Mouse (Mus musculus) intestine, postnatal 0 days (tissue): Measurements from ENCODE around the gene Adcy2. TPM values are rescaled to one million over a fixed set of nuclear protein-coding genes. Genes with fewer than 3 reads are reported as not detected.

Experiments
- ATAC-seq: fragments of 200-750 bp; cut with Nextera tagmentation; 2 replicates; pipeline ENCODE4 v1.8.0; 2017; ENCODE audit warnings: mild to moderate bottlenecking, moderate TSS enrichment, moderate library complexity
- H3K27ac ChIP-seq: fragments of 300-500 bp; sonication (generic); 2 replicates; pipeline ENCODE4 v1.5.1; 2014; ENCODE audit warnings: mild to moderate bottlenecking, low read depth, low read length, moderate library complexity
- H3K27me3 ChIP-seq: fragments of 300-500 bp; sonication (generic); replicated peaks from 2 replicates; pipeline ENCODE4 v1.6.1; 2014; ENCODE audit warnings: low read length, mixed read lengths; ENCODE audit not compliant: control insufficient read depth, insufficient read depth
- H3K36me3 ChIP-seq: fragments of 300-500 bp; sonication (generic); 2 replicates; pipeline ENCODE4 v1.6.1; 2014; ENCODE audit warnings: mild to moderate bottlenecking, moderate library complexity; ENCODE audit not compliant: control insufficient read depth, insufficient read depth
- H3K4me1 ChIP-seq: fragments of 300-500 bp; sonication (generic); replicated peaks from 2 replicates; pipeline ENCODE4 v1.6.1; 2014; ENCODE audit warnings: antibody characterized with exemption, low read length, mixed read lengths; ENCODE audit not compliant: control insufficient read depth, insufficient read depth
- H3K4me2 ChIP-seq: fragments of 300-500 bp; sonication (generic); replicated peaks from 2 replicates; pipeline ENCODE4 v1.6.1; 2014; ENCODE audit warnings: low read depth, mild to moderate bottlenecking, moderate library complexity
- H3K4me3 ChIP-seq: fragments of 300-500 bp; sonication (generic); 2 replicates; pipeline ENCODE4 v1.5.1; 2014; ENCODE audit warnings: low read depth, low read length
- H3K9ac ChIP-seq: fragments of 300-500 bp; sonication (generic); 2 replicates; pipeline ENCODE4 v1.6.1; 2014; ENCODE audit warnings: mild to moderate bottlenecking, low read depth, low read length
- H3K9me3 ChIP-seq: fragments of 300-500 bp; sonication (generic); 2 replicates; pipeline ENCODE4 v1.6.1; 2016; ENCODE audit warnings: mixed run types; ENCODE audit not compliant: control insufficient read depth
- CTCF ChIP-seq: sonication (generic); IDR thresholded peaks from 2 replicates; pipeline ENCODE4 v1.5.1; 2016; ENCODE audit warnings: low read depth, mild to moderate bottlenecking, control low read depth, antibody characterized with exemption, moderate library complexity
- WGBS: fragments of 180-500 bp; shearing (Covaris S2); extraction: QIAGEN DNeasy Blood & Tissue Kit; methylation state at CpG from one replicate; pipeline ENCODE4 v1.1.7; 2014; 5-methylcytosine and 5-hydroxymethylcytosine counted together
- polyA plus RNA-seq: library from polyadenylated mRNA; unstranded; fragments of >200 nt; fragmentation: Nextera tagmentation; extraction: Ambion mirVana; gene quantifications from 2 replicates; pipeline ENCODE4 v1.2.1, GENCODE M21; 2015

Adcy2 gene
- polyA plus RNA-seq, 1 experiment from 2014 or later, result 1.2 TPM

GRCm38 (mm10) chr13:68839517-68839916, 159.8 kb downstream of the Adcy2 start:
- 42% methylated on average over 2 of the region's 2 CpGs for WGBS

GRCm38 (mm10) chr13:68836183-68836582, 163.2 kb downstream of the Adcy2 start:
- H3K4me1 ChIP-seq, result no peaks in the 10 kb centered on the region
- no peak for ATAC-seq
- no peaks in the 10 kb centered on the region for H3K9me3 ChIP-seq
- no peaks in the 10 kb centered on the region for H3K36me3 ChIP-seq
- no peak for TF ChIP-seq CTCF
- H3K9ac ChIP-seq, result no peak overlapping the region
- no peaks in the 10 kb centered on the region for H3K27me3 ChIP-seq
- no peak overlapping the region for H3K27ac ChIP-seq
- no peak overlapping the region for H3K4me3 ChIP-seq
- no peak overlapping the region for H3K4me2 ChIP-seq

More at GRCm38 (mm10) chr13:68839517-68839916, 159.8 kb downstream of the Adcy2 start:
- Histone ChIP-seq H3K4me1 (no peaks in the 10 kb centered on the region), H3K27me3 (no peaks in the 10 kb centered on the region), H3K4me3 (no peak overlapping the region), H3K36me3 (no peaks in the 10 kb centered on the region), H3K4me2 (no peak overlapping the region), H3K9ac (no peak overlapping the region), H3K9me3 (no peaks in the 10 kb centered on the region), H3K27ac (no peak overlapping the region)
- no peak for ATAC-seq
- no peak for TF ChIP-seq CTCF

DNA sequence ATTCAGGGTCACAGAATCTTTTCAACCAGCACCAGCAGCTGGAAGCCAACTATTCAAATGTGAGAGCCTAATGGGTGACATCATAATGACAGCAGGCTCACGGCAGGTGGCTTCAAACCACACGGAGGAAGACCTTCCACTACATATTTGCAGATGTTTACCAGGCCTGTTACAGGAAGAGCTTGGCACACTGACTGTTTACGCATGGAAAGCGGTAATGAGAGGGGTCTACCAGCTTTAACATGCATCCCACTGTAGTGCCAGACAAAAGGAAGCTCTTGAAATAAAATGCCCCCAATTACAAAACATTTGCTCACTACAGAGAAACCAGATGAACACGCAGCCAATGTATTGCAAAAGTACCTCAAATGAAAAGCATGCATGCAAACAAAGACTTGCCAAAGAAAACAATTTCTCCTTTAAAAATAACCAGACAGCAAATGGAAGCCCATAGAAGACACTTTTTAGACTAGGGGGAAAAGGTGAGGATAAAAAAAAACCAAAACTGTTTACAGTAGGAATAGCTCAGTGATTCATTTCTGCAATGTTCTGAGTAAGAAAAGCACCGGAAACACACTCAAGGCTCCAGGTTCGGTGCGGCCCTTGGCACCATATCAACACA, 163.8 kb downstream of the Adcy2 start:
- H3K9ac ChIP-seq, result no peak overlapping the region
- 65% methylated on average over 8 of the region's 8 CpGs for WGBS
- H3K4me1 ChIP-seq, result no peaks in the 10 kb centered on the region
- H3K4me2 ChIP-seq, result no peak overlapping the region
- no peak overlapping the region for H3K27ac ChIP-seq
- H3K4me3 ChIP-seq, result no peak overlapping the region
- no peak for ATAC-seq
- TF ChIP-seq CTCF, result no peak
- no peaks in the 10 kb centered on the region for H3K36me3 ChIP-seq
- H3K27me3 ChIP-seq, result no peaks in the 10 kb centered on the region
- H3K9me3 ChIP-seq, result no peaks in the 10 kb centered on the region

DNA sequence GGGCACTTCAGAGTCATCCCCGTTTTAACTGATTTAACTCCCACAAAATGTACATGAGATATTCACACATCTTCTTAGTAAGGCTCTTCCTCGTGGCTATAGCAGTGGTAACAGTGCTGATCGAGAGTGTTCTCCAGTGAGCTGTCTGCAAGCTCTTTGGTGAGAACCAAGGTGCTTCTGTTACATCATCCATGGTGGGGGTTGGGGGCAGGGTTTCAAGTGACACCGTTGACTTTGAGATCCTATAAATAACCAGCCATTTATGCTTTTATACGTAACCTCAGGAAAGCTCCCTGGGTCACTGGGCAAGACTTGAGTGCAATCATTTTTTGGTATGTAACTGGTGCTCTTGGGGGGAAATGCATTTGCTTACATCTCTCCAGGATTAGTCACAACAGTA, 167.2 kb downstream of the Adcy2 start:
- H3K9me3 ChIP-seq, result no peaks in the 10 kb centered on the region
- 79% methylated on average over 5 of the region's 5 CpGs for WGBS

GRCm38 (mm10) chr13:68830030-68830759, 169.1 kb downstream of the Adcy2 start:
- 82% methylated on average over 6 of the region's 6 CpGs for WGBS
- Histone ChIP-seq H3K27me3 (no peaks in the 10 kb centered on the region), H3K4me1 (no peaks in the 10 kb centered on the region), H3K9ac (no peak overlapping the region), H3K9me3 (no peaks in the 10 kb centered on the region), H3K27ac (no peak overlapping the region), H3K4me2 (no peak overlapping the region), H3K36me3 (no peaks in the 10 kb centered on the region), H3K4me3 (no peak overlapping the region)
- ATAC-seq, result no peak
- TF ChIP-seq CTCF, result no peak

More for the DNA sequence above, 167.2 kb downstream of the Adcy2 start:
- H3K36me3 ChIP-seq, result no peaks in the 10 kb centered on the region
- no peak overlapping the region for H3K4me3 ChIP-seq
- no peak for ATAC-seq
- no peak overlapping the region for H3K27ac ChIP-seq
- TF ChIP-seq CTCF, result no peak
- H3K27me3 ChIP-seq, result no peaks in the 10 kb centered on the region
- H3K9ac ChIP-seq, result no peak overlapping the region
- no peaks in the 10 kb centered on the region for H3K4me1 ChIP-seq
- no peak overlapping the region for H3K4me2 ChIP-seq

GRCm38 (mm10) chr13:68828441-68828840, 170.9 kb downstream of the Adcy2 start:
- H3K27ac ChIP-seq, result no peak overlapping the region
- WGBS, result 81% methylated on average over 4 of the region's 4 CpGs
- H3K4me3 ChIP-seq, result no peak overlapping the region
- H3K27me3 ChIP-seq, result no peaks in the 10 kb centered on the region
- H3K9me3 ChIP-seq, result no peaks in the 10 kb centered on the region
- no peaks in the 10 kb centered on the region for H3K4me1 ChIP-seq
- no peak for TF ChIP-seq CTCF
- H3K4me2 ChIP-seq, result no peak overlapping the region
- H3K9ac ChIP-seq, result no peak overlapping the region
- no peak for ATAC-seq
- no peaks in the 10 kb centered on the region for H3K36me3 ChIP-seq
